Comparison of ENCODE assay signal across 8 mouse cellular contexts in the genomic region with DNA sequence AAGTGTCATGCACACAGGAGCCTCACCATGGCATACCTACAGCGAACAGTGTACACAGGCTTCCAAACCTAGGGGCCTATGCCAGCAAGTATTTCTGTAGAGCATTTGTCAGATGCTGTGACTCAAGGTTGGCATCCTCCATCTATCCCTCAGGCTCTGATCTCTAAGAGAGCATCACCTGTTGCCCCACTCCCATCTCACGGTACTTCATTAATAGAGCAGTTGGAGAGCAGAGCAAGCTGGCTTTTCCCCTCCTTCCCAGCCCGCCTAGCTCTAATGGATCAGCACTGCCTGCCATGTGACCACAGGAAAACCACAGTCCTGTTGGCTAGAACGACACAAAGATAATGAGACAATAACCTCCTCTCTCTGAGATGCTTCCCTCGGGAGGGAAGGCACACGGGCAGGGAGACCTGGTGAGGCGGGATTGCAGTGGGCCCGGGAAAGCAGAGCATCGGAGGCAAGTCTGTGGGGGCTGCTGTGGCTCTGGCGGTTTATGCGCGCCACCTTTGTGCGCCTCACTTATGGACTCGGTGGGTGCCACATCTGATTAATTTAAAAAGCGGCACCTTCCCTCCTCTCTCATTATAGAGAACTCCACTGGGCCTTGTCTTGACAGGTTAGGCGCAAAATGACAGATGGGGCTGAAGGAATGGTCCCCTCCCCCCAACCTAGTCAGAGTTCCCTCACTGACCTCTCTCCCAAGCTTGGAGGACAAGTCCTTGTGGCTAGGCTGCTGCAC.
DNase-seq lines count a peak whose midpoint lies in the region; ATAC-seq lines count a peak whose summit lies in the region.
"Had no signal": no experiment of that assay in that cellular context is flagged by ENCODE, and none has a peak within 500 bp of the region (broad histone marks: within the 10 kb centered on the region; RNA-seq: fewer than 3 reads in every experiment).

No protein-coding gene starts in this region.

- no peaks in the 10 kb centered on the region for H3K27me3 ChIP-seq in forebrain, embryonic 12.5 days
- H3K27me3 ChIP-seq in midbrain, embryonic 16.5 days (ENCODE audit: control insufficient read depth, insufficient read depth, low read depth, low read length): no peaks in the 10 kb centered on the region
- no peaks in the 10 kb centered on the region for H3K27me3 ChIP-seq in kidney, embryonic 14.5 days (ENCODE audit: control insufficient read depth, insufficient read depth, low read length)
- H3K27me3 ChIP-seq: liver, embryonic 15.5 days had no signal

- no peaks in the 10 kb centered on the region for H3K36me3 ChIP-seq in forebrain, embryonic 12.5 days (replicated peaks)
- no peaks in the 10 kb centered on the region for H3K36me3 ChIP-seq in midbrain, embryonic 16.5 days (ENCODE audit: control insufficient read depth, insufficient read depth, low read length)
- no peaks in the 10 kb centered on the region for H3K36me3 ChIP-seq in kidney, embryonic 14.5 days (ENCODE audit: control insufficient read depth, insufficient read depth, low read length)
- H3K36me3 ChIP-seq: liver, embryonic 15.5 days had no signal

- peaks cover 11% of the 10 kb centered on the region for H3K4me1 ChIP-seq in forebrain, embryonic 12.5 days
- H3K4me1 ChIP-seq in midbrain, embryonic 16.5 days (ENCODE audit: control insufficient read depth, insufficient read depth, low read length): peaks cover 11% of the 10 kb centered on the region; the same call in 1 of the 2 replicates
- H3K4me1 ChIP-seq in kidney, embryonic 14.5 days (ENCODE audit: control insufficient read depth, insufficient read depth, low read length): no peaks in the 10 kb centered on the region
- H3K4me1 ChIP-seq: liver, embryonic 15.5 days had no signal

- no peak overlapping the region; the same call in 1 of the 2 replicates for H3K9ac ChIP-seq in forebrain, embryonic 12.5 days
- peak overlapping the region; percentile 20; the same call in 1 of the 2 replicates for H3K9ac ChIP-seq in midbrain, embryonic 16.5 days (ENCODE audit: low read depth, low read length)
- H3K9ac ChIP-seq in kidney, embryonic 14.5 days (ENCODE audit: low read depth, low read length): no peak overlapping the region
- H3K9ac ChIP-seq: liver, embryonic 15.5 days had no signal

- WGBS in forebrain, embryonic 12.5 days: 53% methylated on average over 16 of the region's 16 CpGs
- 31% methylated on average over 16 of the region's 16 CpGs for WGBS in midbrain, embryonic 16.5 days
- 60% methylated on average over 16 of the region's 16 CpGs for WGBS in kidney, embryonic 14.5 days

- H3K9me3 ChIP-seq in forebrain, embryonic 12.5 days: no peaks in the 10 kb centered on the region
- H3K9me3 ChIP-seq in midbrain, embryonic 16.5 days (replicated peaks; ENCODE audit: control insufficient read depth, low read length, poor library complexity, severe bottlenecking): no peaks in the 10 kb centered on the region
- no peaks in the 10 kb centered on the region for H3K9me3 ChIP-seq in kidney, embryonic 14.5 days (ENCODE audit: control insufficient read depth, low read length)
- H3K9me3 ChIP-seq: liver, embryonic 15.5 days had no signal

- peak overlapping the region; percentile 9; the same call in 1 of the 2 replicates for H3K4me2 ChIP-seq in forebrain, embryonic 12.5 days
- H3K4me2 ChIP-seq in midbrain, embryonic 16.5 days (ENCODE audit: low read length): peak overlapping the region; percentile 39
- H3K4me2 ChIP-seq in kidney, embryonic 14.5 days (replicated peaks; ENCODE audit: low read depth, low read length): no peak overlapping the region
- H3K4me2 ChIP-seq: liver, embryonic 15.5 days had no signal

- H3K4me3 ChIP-seq in forebrain, embryonic 12.5 days (replicated peaks): no peak overlapping the region
- H3K4me3 ChIP-seq in midbrain, embryonic 16.5 days (ENCODE audit: low read depth, low read length): no peak overlapping the region
- no peak overlapping the region for H3K4me3 ChIP-seq in kidney, embryonic 14.5 days (ENCODE audit: low read length)
- H3K4me3 ChIP-seq: liver, embryonic 15.5 days had no signal

- DNase-seq in Muller cell, postnatal 12 days (ENCODE audit: inconsistent ontology term): peak; percentile 49
- DNase-seq in cerebellum, adult 18-20 months: peak; percentile 8 to 13
- DNase-seq in kidney, postnatal 10 days: no peak
- DNase-seq in urinary bladder, postnatal 10 days (ENCODE audit: low spot score): no peak

- H3K27ac ChIP-seq in forebrain, embryonic 12.5 days: no peak overlapping the region
- H3K27ac ChIP-seq in midbrain, embryonic 16.5 days (ENCODE audit: low read length): no peak overlapping the region
- H3K27ac ChIP-seq in kidney, embryonic 14.5 days (ENCODE audit: low read depth, low read length): no peak overlapping the region
- H3K27ac ChIP-seq: liver, embryonic 15.5 days had no signal

- peak; percentile 81 for ATAC-seq in forebrain, embryonic 12.5 days (ENCODE audit: low FRiP score)
- peak; percentile 71 for ATAC-seq in midbrain, embryonic 16.5 days
- ATAC-seq in kidney, embryonic 14.5 days (ENCODE audit: low FRiP score, low TSS enrichment): no peak

Comparison
In these comparisons a context has a peak if more than half of its experiments do, and no peak if none do; other contexts are left out.
1. DNase-seq: peak in Muller cell, postnatal 12 days (single experiment) and cerebellum, adult 18-20 months (2 of 2); none in kidney, postnatal 10 days (single experiment) and urinary bladder, postnatal 10 days (single experiment).